Mouse (Mus musculus) natural killer cell, adult 2 months (primary cell): ENCODE measurements around the gene Zfp82.
"Not testable (repeated sequence)": the region's sequence is repeated elsewhere in the genome, so short reads cannot be mapped to it uniquely, and the experiment has no call there.

Source experiments
- DNase-seq, 2 experiments: peaks; one replicate each; pipeline ENCODE4 v3.0.0; 2022; ENCODE audit warnings: low spot score in 2 of 2

The Zfp82 gene

DNA sequence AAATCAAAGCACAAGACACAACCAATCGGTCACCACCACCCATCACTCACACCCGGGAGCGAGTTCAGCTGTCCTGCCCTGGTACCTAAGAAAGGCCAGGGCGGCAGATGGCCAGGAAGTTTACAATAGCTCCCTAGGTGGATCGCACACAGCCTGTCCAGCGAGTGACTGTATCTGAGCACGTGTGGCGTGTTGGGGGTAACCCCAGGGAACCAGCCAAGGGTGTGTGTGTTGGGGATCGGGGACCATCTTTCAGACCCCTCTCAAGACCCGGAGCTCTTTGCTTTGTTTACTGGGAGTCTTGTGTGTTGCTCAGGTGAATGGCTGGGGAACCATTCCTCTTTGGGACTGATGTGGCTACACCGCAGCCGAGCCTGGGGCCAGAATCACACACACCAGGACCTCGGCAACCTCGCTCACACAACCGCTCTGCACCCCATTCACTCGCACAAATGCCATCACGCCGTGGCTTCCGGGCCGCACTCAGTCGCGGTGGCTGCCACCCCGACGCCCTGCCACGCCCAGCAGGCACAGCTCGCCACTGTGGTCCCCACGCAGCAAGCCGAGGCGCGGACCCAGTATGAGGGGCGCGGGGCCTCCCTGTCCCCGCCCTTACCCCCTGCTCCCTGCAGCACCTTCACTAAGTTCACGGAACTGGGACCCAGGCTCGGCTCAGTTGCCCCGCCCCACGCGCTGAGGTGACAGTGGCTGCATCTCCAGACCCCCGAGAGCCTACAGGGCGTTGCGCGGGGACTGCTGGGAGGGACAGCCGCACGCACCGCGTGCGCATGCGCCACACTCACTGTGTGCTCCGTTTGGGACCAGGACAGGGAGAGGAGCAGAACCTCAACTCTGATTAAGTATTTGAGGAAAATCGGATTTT, at the start of gene Zfp82:
Zfp82 (minus strand) TSS at position 755 of the 883 bp plus-strand sequence.
- peak; percentile 68 to 79 for DNase-seq

- DNase-seq = no peak
Measured at GRCm38 (mm10) chr7:30122188-30122530, 49.5 kb upstream of the Zfp82 start.

GRCm38 (mm10) chr7:30121308-30122187, 48.8 kb upstream of the Zfp82 start, which contains the start of gene Zfp382:
Gene Zfp382 (plus strand): TSS chr7:30121942.
- peak; percentile 74 to 88 for DNase-seq

DNA sequence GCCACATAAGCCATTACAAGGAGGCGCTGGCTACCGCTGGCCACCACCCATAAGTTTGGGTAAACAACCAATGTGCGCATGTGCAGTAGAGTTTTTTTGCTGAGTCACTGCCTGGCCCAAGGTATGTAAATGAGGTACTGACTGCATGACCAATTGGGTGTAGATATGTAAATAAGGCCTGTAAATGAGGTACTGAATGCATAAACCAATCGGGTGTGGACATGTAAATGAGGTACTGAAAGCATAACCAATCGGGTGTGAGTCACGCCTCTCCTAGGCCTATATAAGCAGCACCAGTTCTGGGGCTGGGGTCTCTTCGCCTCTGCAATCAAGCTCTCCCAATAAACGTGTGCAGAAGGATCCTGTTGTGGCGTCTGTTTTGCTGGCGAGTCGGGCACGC, 45.2 kb upstream of the Zfp82 start:
- DNase-seq = not testable (repeated sequence)

GRCm38 (mm10) chr7:30116076-30116475, 43.4 kb upstream of the Zfp82 start:
- no peak for DNase-seq

DNA sequence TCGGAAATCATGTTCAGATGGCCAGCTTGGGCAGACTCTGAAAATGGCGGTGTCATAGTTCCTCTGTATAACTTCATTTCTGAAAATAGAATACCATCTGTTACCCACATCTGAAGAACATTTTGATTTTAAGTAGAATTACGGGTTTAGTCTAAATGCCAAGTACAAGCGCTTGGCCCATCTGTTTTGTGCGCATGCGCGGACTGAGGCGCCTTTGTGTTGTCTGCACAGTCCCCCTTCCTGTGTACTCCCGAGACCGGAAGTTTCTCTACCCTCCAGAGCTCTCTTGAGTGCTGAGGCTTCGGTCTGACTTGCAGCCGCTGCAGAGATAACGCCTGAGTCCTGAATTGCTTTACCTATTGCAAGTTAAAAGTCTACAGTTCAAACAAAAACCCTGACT, 26.6 kb upstream of the Zfp82 start:
- peak; percentile 68 to 70 for DNase-seq

GRCm38 (mm10) chr7:30095551-30096125, 22.9 kb upstream of the Zfp82 start:
- DNase-seq = no peak

GRCm38 (mm10) chr7:30094646-30095429, 22.1 kb upstream of the Zfp82 start, which contains the start of gene Zfp260:
Gene Zfp260 (plus strand): TSS chr7:30094777.
- peak; percentile 75 to 80 for DNase-seq

GRCm38 (mm10) chr7:30093918-30094415, 21.3 kb upstream of the Zfp82 start:
- no peak for DNase-seq

- no peak for DNase-seq
Measured at GRCm38 (mm10) chr7:30092666-30093065, 20.0 kb upstream of the Zfp82 start.

DNA sequence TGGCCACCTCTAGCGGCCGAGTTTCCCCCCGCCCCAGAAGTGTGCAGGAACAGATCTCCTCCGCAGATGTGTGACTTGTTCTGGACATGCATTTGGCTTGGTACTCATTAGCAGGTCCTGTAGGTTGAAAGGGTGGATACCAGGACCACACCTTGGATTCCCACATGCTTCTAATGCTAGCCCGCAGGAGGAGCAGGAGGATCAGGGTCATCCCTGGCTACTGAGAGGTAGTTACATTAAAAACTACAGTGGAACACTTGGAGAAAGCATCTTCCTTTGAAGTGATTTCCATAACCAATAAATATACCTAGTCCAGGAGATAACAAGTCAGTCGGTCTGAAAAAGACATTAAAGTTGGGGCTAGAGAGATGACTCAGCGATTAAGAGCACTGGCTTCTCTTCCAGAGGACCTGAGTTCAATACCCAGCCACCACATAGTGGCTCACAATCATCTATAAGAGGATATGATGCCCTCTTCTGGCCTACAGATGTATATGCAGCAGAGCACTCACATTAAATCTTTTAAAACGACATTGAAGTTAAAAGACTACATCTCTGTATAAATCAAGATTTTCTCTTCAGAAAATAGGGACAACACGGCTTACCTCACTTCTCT, 18.4 kb upstream of the Zfp82 start:
- peak; percentile 11 to 18 for DNase-seq

DNA sequence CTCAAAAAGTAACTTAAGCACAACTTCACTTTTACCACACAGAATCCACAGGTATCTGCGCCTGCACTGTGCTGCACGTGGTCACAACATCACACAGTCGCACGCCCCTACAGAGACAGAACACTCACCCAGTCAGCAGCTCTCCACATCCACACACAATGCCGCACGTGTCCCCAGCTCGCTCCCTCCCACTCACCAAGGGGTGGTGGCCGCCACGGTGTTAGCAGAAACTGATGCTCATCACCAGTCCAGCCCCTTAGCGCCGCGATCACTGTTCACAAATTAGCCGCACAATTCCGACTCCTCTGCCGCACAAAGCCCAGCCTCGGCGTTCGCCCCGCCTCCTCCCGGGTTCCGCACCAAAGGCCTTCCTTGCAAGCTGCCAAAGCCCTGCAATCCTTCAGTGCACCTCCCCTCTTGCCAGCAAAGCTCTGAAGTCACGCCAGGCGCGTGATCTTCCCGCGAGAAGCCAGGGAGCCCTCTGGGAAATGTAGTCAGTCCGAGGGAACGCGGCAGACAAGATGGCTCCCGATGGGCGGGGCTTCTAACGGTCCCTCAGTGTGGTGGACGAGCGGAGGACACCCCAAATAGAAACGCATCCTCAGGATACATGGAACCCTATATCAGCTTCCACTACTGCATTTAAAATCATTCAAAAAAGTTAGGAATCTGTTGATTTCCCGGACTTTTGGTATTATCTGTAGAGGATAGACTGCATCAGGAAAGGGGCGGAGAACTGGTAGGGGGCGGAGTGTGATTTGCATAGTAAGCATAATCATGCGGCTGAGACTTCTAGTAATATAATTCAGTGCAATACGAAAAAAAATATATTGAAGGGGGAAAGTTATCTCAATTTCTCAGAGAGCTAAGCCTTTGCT, 17.6 kb upstream of the Zfp82 start, which contains the start of the genes Gm26920 and Zfp566:
Gm26920 (minus strand) TSS at position 319 of the 878 bp plus-strand sequence.
Zfp566 (minus strand) TSS at position 436 of the 878 bp plus-strand sequence.
- peak; percentile 94 for DNase-seq

DNA sequence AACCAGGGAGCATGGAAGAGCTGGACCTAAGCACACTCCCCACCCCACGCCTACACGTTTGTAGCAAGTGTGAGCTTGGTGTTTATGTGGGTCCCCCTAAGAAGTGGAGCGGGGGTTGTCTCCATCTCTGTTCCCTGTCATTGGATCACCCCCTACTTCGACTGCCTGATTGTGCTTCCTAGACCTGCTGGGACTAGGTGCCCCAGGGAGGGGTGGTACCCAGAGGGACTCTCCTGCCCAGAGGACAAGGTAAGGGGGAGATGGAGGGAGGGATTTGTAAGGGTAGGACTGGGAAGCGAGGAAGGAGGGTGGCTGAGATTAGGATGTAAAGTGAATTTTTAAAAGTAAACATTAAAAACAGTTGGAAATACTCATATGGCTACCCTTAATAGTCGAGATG, 16.7 kb upstream of the Zfp82 start:
- DNase-seq = no peak

GRCm38 (mm10) chr7:30086524-30086923, 13.8 kb upstream of the Zfp82 start:
- no peak for DNase-seq

- no peak for DNase-seq
Measured at GRCm38 (mm10) chr7:30064622-30065021, 8.1 kb downstream of the Zfp82 start.

- no peak for DNase-seq
Measured at GRCm38 (mm10) chr7:30062478-30062877, 10.2 kb downstream of the Zfp82 start.

GRCm38 (mm10) chr7:30060341-30060740, 12.4 kb downstream of the Zfp82 start:
- no peak for DNase-seq

DNA sequence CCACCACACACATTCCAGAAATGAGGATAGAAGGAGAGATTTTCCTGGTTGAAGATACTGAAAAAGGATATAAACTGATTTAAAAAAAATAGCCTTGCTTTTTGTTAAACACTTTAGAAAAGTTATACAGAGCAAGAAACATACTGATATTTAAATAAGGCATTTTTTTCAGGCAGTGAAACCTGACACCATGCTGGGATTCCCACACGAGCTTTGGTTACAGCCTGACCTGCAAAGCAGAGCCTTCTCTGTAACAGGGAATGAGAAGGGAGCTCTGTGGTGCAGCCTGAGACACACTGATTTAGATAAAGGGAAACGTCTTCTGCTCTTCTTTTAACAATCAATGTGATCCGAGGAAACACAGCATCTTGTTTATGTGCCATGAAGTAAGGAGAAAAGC, 19.1 kb downstream of the Zfp82 start:
- no peak for DNase-seq

DNA sequence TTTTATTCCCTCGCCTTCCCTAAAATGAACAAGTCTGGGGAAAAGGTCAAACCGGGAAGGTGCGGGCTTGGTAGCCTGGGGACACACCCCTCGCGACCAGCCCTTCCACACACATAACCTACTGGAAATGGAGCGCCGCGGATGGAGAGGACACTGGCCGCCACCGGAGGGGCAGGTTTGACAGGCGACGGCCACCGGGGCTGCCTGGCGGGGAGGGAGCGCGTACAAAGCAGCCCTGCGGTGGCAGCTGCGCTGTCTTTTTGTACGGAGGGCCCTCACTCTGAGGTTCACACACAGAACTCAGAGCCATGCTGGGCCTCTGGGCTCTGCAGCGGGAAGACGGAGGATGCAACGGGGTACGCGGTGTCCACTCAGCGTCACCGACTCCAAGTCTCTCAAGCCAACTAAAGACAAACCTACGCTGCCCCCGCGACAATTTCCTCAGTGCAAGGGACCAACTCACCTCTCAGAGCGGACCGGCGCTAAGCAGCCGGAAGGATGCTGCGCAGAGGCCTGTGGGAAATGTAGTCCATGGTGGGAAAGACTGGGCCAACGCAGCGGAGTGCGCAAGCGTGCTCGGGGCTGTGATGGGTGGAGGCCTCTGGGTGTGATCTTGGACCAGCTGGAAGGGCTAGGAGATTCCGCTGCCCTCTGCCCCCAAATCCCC, 21.7 kb downstream of the Zfp82 start, which contains the start of gene Zfp14:
Zfp14 (minus strand) TSS at position 499 of the 667 bp plus-strand sequence.
- peak; percentile 71 to 77 for DNase-seq
